10 mouse cellular contexts compared by ENCODE assay signal in the genomic region with DNA sequence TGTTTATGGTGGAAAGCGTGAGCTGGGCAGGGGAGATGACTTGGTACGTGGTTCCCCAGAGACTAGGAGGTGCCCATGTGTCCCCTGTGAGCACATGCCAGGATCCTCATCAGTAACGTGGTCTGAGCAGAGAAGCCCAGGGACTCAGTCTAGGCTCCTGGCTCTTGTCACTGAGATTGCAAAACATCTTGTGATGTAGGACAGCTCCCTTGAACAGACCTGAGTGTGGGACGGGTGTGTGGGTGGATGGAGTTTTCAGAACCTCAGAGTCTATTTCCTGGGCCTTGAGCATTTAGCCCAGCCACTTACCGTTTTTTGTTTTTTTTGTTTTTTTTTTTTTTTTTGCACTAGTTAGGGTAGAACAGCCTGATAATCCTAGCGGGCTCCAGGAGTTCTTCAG. TPM values are rescaled to one million over a fixed set of nuclear protein-coding genes. Genes with fewer than 3 reads are reported as not detected.
DNase-seq lines count a peak whose midpoint lies in the region; ATAC-seq and TF ChIP-seq lines count a peak whose summit lies in the region.
"Had no signal": no experiment of that assay in that cellular context is flagged by ENCODE, and none has a peak within 500 bp of the region (broad histone marks: within the 10 kb centered on the region; RNA-seq: fewer than 3 reads in every experiment).

No protein-coding gene starts in this region.

- H3K36me3 ChIP-seq in hindbrain, embryonic 15.5 days: peaks cover 16% of the 10 kb centered on the region
- H3K36me3 ChIP-seq in hindbrain, embryonic 10.5 days: peaks cover 39% of the 10 kb centered on the region
- H3K36me3 ChIP-seq in C2C12 (ENCODE audit: control insufficient read depth, insufficient read depth): peaks cover 49% of the 10 kb centered on the region
- peaks cover 32% of the 10 kb centered on the region for H3K36me3 ChIP-seq in liver, embryonic 13.5 days
- H3K36me3 ChIP-seq in forebrain, embryonic 13.5 days (ENCODE audit: poor library complexity, severe bottlenecking): peaks cover 32% of the 10 kb centered on the region

- H3K4me1 ChIP-seq in hindbrain, embryonic 15.5 days (replicated peaks): peaks cover 18% of the 10 kb centered on the region
- peaks cover 51% of the 10 kb centered on the region for H3K4me1 ChIP-seq in hindbrain, embryonic 10.5 days (replicated peaks)
- peaks cover 47% of the 10 kb centered on the region for H3K4me1 ChIP-seq in liver, embryonic 13.5 days (replicated peaks)
- peaks cover 25% of the 10 kb centered on the region for H3K4me1 ChIP-seq in forebrain, embryonic 13.5 days

- no peak overlapping the region for H3K27ac ChIP-seq in hindbrain, embryonic 15.5 days (replicated peaks)
- H3K27ac ChIP-seq in hindbrain, embryonic 10.5 days: no peak overlapping the region
- H3K27ac ChIP-seq in liver, embryonic 13.5 days: no peak overlapping the region
- no peak overlapping the region for H3K27ac ChIP-seq in forebrain, embryonic 13.5 days

- H3K79me2 ChIP-seq in C2C12 (ENCODE audit: control insufficient read depth, insufficient read depth): peaks cover 53% of the 10 kb centered on the region

- no peak for ATAC-seq in hindbrain, embryonic 15.5 days (ENCODE audit: low FRiP score, low read depth)
- ATAC-seq in liver, embryonic 13.5 days (ENCODE audit: low read depth): no peak
- no peak for ATAC-seq in forebrain, embryonic 13.5 days

- no peak overlapping the region for H3K4me3 ChIP-seq in hindbrain, embryonic 15.5 days
- H3K4me3 ChIP-seq in hindbrain, embryonic 10.5 days: no peak overlapping the region; the same call in 1 of the 2 replicates
- no peak overlapping the region for H3K4me3 ChIP-seq in C2C12 (ENCODE audit: insufficient read depth, poor library complexity, severe bottlenecking)
- peak overlapping the region; percentile 73 for H3K4me3 ChIP-seq in liver, embryonic 13.5 days (replicated peaks)
- no peak overlapping the region for H3K4me3 ChIP-seq in forebrain, embryonic 13.5 days

- no peak overlapping the region for H3ac ChIP-seq in C2C12 (ENCODE audit: control insufficient read depth, insufficient read length, low read depth)

- peaks cover 39% of the 10 kb centered on the region for H3K79me3 ChIP-seq in C2C12 (ENCODE audit: low read depth)

- 84% methylated on average over 6 of the region's 6 CpGs for WGBS in hindbrain, embryonic 15.5 days
- WGBS in hindbrain, embryonic 10.5 days: 84% methylated on average over 6 of the region's 6 CpGs
- 63% methylated on average over 6 of the region's 6 CpGs for WGBS in liver, embryonic 13.5 days (ENCODE audit: insufficient replicate concordance)
- 91% methylated on average over 6 of the region's 6 CpGs for WGBS in forebrain, embryonic 13.5 days

- no peak for TF ChIP-seq CTCF in C2C12 (IDR thresholded peaks at IDR 0.05; ENCODE audit: control insufficient read depth, insufficient read depth, insufficient read length)

- H3K9ac ChIP-seq in hindbrain, embryonic 15.5 days: no peak overlapping the region
- H3K9ac ChIP-seq in liver, embryonic 13.5 days: peak overlapping the region; percentile 77
- H3K9ac ChIP-seq in forebrain, embryonic 13.5 days: no peak overlapping the region

- H3K9me3 ChIP-seq in hindbrain, embryonic 15.5 days: no peaks in the 10 kb centered on the region
- H3K9me3 ChIP-seq in hindbrain, embryonic 10.5 days: no peaks in the 10 kb centered on the region
- H3K9me3 ChIP-seq in liver, embryonic 13.5 days (replicated peaks): no peaks in the 10 kb centered on the region
- H3K9me3 ChIP-seq in forebrain, embryonic 13.5 days (replicated peaks): no peaks in the 10 kb centered on the region

- H3K4me2 ChIP-seq in hindbrain, embryonic 15.5 days: peak overlapping the region; percentile 73; the same call in 1 of the 2 replicates
- H3K4me2 ChIP-seq in liver, embryonic 13.5 days: peak overlapping the region; percentile 97
- no peak overlapping the region for H3K4me2 ChIP-seq in forebrain, embryonic 13.5 days

- no peaks in the 10 kb centered on the region for H3K27me3 ChIP-seq in hindbrain, embryonic 15.5 days
- peaks cover 17% of the 10 kb centered on the region for H3K27me3 ChIP-seq in hindbrain, embryonic 10.5 days (ENCODE audit: insufficient read depth, poor library complexity, severe bottlenecking)
- H3K27me3 ChIP-seq in C2C12 (ENCODE audit: control insufficient read depth, insufficient read depth, insufficient read length): no peaks in the 10 kb centered on the region
- 0 out of 2 replicates have a peak, but pooled peaks cover 4% of the 10 kb centered on the region for H3K27me3 ChIP-seq in liver, embryonic 13.5 days
- H3K27me3 ChIP-seq in forebrain, embryonic 13.5 days: no peaks in the 10 kb centered on the region

- DNase-seq in hindbrain, embryonic 10.5 days (ENCODE audit: low spot score): no peak
- peak; percentile 74 to 86 for DNase-seq in frontal cortex, postnatal 36 days (ENCODE audit: low spot score in 2 of 2)
- no peak for DNase-seq in liver, embryonic 13.5 days
- DNase-seq in cerebellum, postnatal 25 days: no peak
- DNase-seq in thymus, postnatal 4 days: no peak
- DNase-seq: adrenal gland, postnatal 10 days; heart, adult 11 months had no signal

TF ChIP-seq in C2C12, 6 proteins besides CTCF, POLR2A, EP300 and RAD21:
- no peak for TF ChIP-seq MYOD1 (IDR thresholded peaks at IDR 0.05; ENCODE audit: control insufficient read depth, insufficient read length, low read depth)
- TF ChIP-seq USF1 (IDR thresholded peaks at IDR 0.05; ENCODE audit: low read depth): no peak
- TF ChIP-seq CEBPB (IDR thresholded peaks at IDR 0.05; ENCODE audit: low read depth): peak; percentile 27
- TF ChIP-seq MYOG (IDR thresholded peaks at IDR 0.05; ENCODE audit: control insufficient read depth, extremely low read depth, insufficient read length): no peak
- TF ChIP-seq MAX (IDR thresholded peaks at IDR 0.05): no peak
TF ChIP-seq in C2C12: peak in this region for 1.

RNA-seq across cellular contexts. Expression of a gene that starts 3.4 kb away (rescaled TPM):
- 41.8 and 42.9 TPM in 2 replicates for polyA plus RNA-seq in hindbrain, embryonic 15.5 days (2015; fragmentation: Nextera tagmentation; extraction: Ambion mirVana)
- 32.4 and 32.7 TPM in 2 replicates for polyA plus RNA-seq in hindbrain, embryonic 10.5 days (2016; fragmentation: Nextera tagmentation; extraction: Ambion mirVana)
- polyA plus RNA-seq in C2C12 (2012; fragmentation: generic; extraction: Trizol): 45.1 TPM
- polyA plus RNA-seq in liver, embryonic 13.5 days (2015; fragmentation: Nextera tagmentation; extraction: Ambion mirVana): 29.4 and 32.5 TPM in 2 replicates
- polyA plus RNA-seq in forebrain, embryonic 13.5 days (2015; fragmentation: Nextera tagmentation; extraction: Ambion mirVana): 28.0 and 33.7 TPM in 2 replicates

Comparison
In these comparisons a context has a peak if more than half of its experiments do, and no peak if none do; other contexts are left out.
1. DNase-seq: peak in frontal cortex, postnatal 36 days (2 of 2); none in hindbrain, embryonic 10.5 days (single experiment), liver, embryonic 13.5 days (single experiment), cerebellum, postnatal 25 days (0 of 2) and thymus, postnatal 4 days (single experiment).